Mouse (Mus musculus): ENCODE data around the gene Lpin2. TPM values are rescaled to one million over a fixed set of nuclear protein-coding genes. Genes with fewer than 3 reads are reported as not detected.

The Lpin2 gene
- total and polyA plus RNA-seq, 3 experiments = 22.4 to 32.1 TPM; not detected in 1

DNA sequence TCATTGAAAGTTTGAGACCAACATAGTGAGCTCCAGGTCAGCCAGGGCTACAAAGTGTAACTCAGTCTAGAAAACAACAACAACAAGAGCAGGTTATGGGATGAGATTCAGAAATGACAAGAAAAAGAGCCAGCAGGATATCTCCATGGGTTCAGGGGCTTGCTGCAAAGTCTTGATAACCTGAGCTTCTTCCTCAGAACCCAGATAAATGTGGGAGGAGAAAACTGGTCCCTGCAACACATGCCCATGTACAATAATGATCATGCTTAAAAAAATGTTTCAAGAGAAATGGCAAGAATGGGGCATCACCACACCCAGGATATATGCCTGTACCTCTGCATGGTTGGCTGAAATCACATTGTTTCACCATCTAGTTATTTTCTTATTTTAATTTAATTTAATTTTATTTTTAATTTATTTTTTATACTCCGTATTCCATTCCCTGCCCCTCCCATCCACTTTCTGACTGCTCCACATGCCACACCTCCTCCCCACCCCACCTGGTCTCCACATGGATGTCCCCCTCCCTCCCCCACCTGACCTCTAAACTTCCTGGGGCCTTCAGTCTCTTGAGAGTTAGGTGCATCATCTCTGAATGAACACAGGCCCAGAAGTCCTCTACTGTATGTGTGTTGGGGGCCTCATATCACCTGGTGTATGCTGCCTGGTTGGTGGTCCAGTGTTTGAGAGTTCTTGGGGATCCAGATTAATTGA is 37.0 kb upstream of the Lpin2 start:
- Histone ChIP-seq H3K27ac (ENCODE audit: control insufficient read depth, low read depth, low read length) (no peak overlapping the region), H3K9ac (ENCODE audit: control insufficient read depth, low read depth, low read length, poor library complexity, severe bottlenecking) (no peak overlapping the region), H3K27me3 (ENCODE audit: control insufficient read depth in 1 of 2, insufficient read depth in 2 of 2, low read length in 2 of 2) (no peaks in the 10 kb centered on the region), H3K9me3 (replicated peaks; ENCODE audit: insufficient read depth, low read length) (no peaks in the 10 kb centered on the region), H3K4me3 (ENCODE audit: control insufficient read depth in 1 of 2, insufficient read depth in 1 of 2, low read depth in 2 of 2, low read length in 2 of 2) (no peak overlapping the region), H3K36me3 (ENCODE audit: control insufficient read depth in 1 of 2, insufficient read depth in 2 of 2, low read length in 2 of 2) (peaks cover 0 to 9% of the 10 kb centered on the region in 2 experiments; a peak in 2 of 4 replicates), H3K79me2 (ENCODE audit: control insufficient read depth, insufficient read depth, low read length, poor library complexity) (no peaks in the 10 kb centered on the region), H3K4me1 (ENCODE audit: control insufficient read depth in 1 of 2, insufficient read depth in 2 of 2, low read length in 2 of 2) (peaks cover 6 to 13% of the 10 kb centered on the region in 2 experiments)
- DNase-seq (ENCODE audit: low read depth, low spot score) = peak; percentile 63
- peak; percentile 78 for TF ChIP-seq RCOR1 (IDR thresholded peaks at IDR 0.05; ENCODE audit: low read depth, low read length)
- TF ChIP-seq USF2 (IDR thresholded peaks at IDR 0.05; ENCODE audit: borderline replicate concordance in 1 of 2, insufficient read depth in 1 of 2, low read depth in 1 of 2, low read length in 2 of 2) = no peak
- no peak for TF ChIP-seq GABPA (IDR thresholded peaks at IDR 0.05; ENCODE audit: low read depth, low read length)
- no peak for TF ChIP-seq UBTF (IDR thresholded peaks at IDR 0.05; ENCODE audit: borderline replicate concordance, insufficient read depth, low read depth, low read length)
- TF ChIP-seq EP300 (IDR thresholded peaks at IDR 0.05; ENCODE audit: low read depth in 1 of 2, low read length in 2 of 2) = peak; percentile 85 to 86
- TF ChIP-seq TBP (IDR thresholded peaks at IDR 0.05; ENCODE audit: low read depth, low read length) = no peak
- no peak for TF ChIP-seq MAX (IDR thresholded peaks at IDR 0.05; ENCODE audit: low read length)
- peak; percentile 66 for TF ChIP-seq ETS1 (IDR thresholded peaks at IDR 0.05; ENCODE audit: low read depth, low read length)
- no peak for TF ChIP-seq MEF2A (IDR thresholded peaks at IDR 0.05; ENCODE audit: extremely low read depth, insufficient replicate concordance, low read depth, low read length, poor library complexity, severe bottlenecking)
- TF ChIP-seq CHD2 (IDR thresholded peaks at IDR 0.05; ENCODE audit: low read length) = no peak
- TF ChIP-seq CHD1 (IDR thresholded peaks at IDR 0.05; ENCODE audit: low read depth, low read length) = no peak
- peak; percentile 39; the same call in 1 of the 2 replicates for TF ChIP-seq MXI1 (IDR thresholded peaks at IDR 0.05; ENCODE audit: low read depth, low read length)
- TF ChIP-seq MAFK (IDR thresholded peaks at IDR 0.05; ENCODE audit: borderline replicate concordance, low read depth, low read length) = no peak
- TF ChIP-seq MYC (IDR thresholded peaks at IDR 0.05; ENCODE audit: low read depth, low read length) = no peak
- peak; percentile 64 for TF ChIP-seq ZNF384 (IDR thresholded peaks at IDR 0.05; ENCODE audit: low read depth, low read length)
- no peak for TF ChIP-seq JUND (IDR thresholded peaks at IDR 0.05; ENCODE audit: low read depth, low read length)
- no peak for TF ChIP-seq POLR2A (IDR thresholded peaks at IDR 0.05; ENCODE audit: control insufficient read depth in 1 of 2, insufficient read depth in 1 of 2, low read depth in 1 of 2, low read length in 2 of 2, poor library complexity in 1 of 2)
- no peak for TF ChIP-seq POLR2AphosphoS2 (IDR thresholded peaks at IDR 0.05; ENCODE audit: low read length)
- TF ChIP-seq NELFE (IDR thresholded peaks at IDR 0.05; ENCODE audit: low read depth, low read length) = no peak
- no peak for TF ChIP-seq MAZ (IDR thresholded peaks at IDR 0.05; ENCODE audit: low read depth, low read length)
- TF ChIP-seq BHLHE40 (IDR thresholded peaks at IDR 0.05; ENCODE audit: borderline replicate concordance, low read depth, low read length) = no peak
- TF ChIP-seq RAD21 (IDR thresholded peaks at IDR 0.05; ENCODE audit: low read depth, low read length) = no peak
- no peak for TF ChIP-seq MYB (IDR thresholded peaks at IDR 0.05; ENCODE audit: low read depth, low read length)
- peak; percentile 95 for TF ChIP-seq TCF12 (IDR thresholded peaks at IDR 0.05; ENCODE audit: low read depth, low read length)
- TF ChIP-seq POLR2AphosphoS5 (IDR thresholded peaks at IDR 0.05; ENCODE audit: borderline replicate concordance, low read depth, low read length) = no peak
- TF ChIP-seq NRF1 (IDR thresholded peaks at IDR 0.05; ENCODE audit: insufficient read depth, low read depth, low read length, poor library complexity, severe bottlenecking) = no peak
- TF ChIP-seq E2F4 (IDR thresholded peaks at IDR 0.05; ENCODE audit: borderline replicate concordance, low read depth, low read length) = no peak
- no peak for TF ChIP-seq ZKSCAN1 (IDR thresholded peaks at IDR 0.05; ENCODE audit: low read depth, low read length)
- peak; percentile 69 for TF ChIP-seq TAL1 (IDR thresholded peaks at IDR 0.05; ENCODE audit: low read length)
- peak; percentile 50 for TF ChIP-seq SIN3A (IDR thresholded peaks at IDR 0.05; ENCODE audit: low read length)
- no peak for TF ChIP-seq HCFC1 (IDR thresholded peaks at IDR 0.05; ENCODE audit: low read depth, low read length)
- peak; percentile 89 for TF ChIP-seq GATA1 (IDR thresholded peaks at IDR 0.05; ENCODE audit: low read depth, low read length)
- no peak for TF ChIP-seq ELF1 (IDR thresholded peaks at IDR 0.05; ENCODE audit: low read depth, low read length)
- no peak for TF ChIP-seq CTCF (IDR thresholded peaks at IDR 0.05 in 2 of 3, conservative IDR thresholded peaks at IDR 0.05 in 1 of 3; ENCODE audit: control insufficient read depth in 1 of 3, insufficient read depth in 1 of 3, low read depth in 2 of 3, low read length in 3 of 3, poor library complexity in 1 of 3, severe bottlenecking in 1 of 3)
- no peak for TF ChIP-seq SMC3 (IDR thresholded peaks at IDR 0.05; ENCODE audit: low read depth, low read length)
- no peak for TF ChIP-seq KAT2A (conservative IDR thresholded peaks at IDR 0.05; ENCODE audit: low read depth, low read length)
- TF ChIP-seq USF1 (IDR thresholded peaks at IDR 0.05; ENCODE audit: low read depth, low read length) = no peak
